Mouse (Mus musculus): ENCODE results near the gene Ccser1. TPM values are rescaled to one million over a fixed set of nuclear protein-coding genes. Genes with fewer than 3 reads are reported as not detected.

Ccser1 gene
- total and polyA plus RNA-seq, 3 experiments = 0.45 to 1.7 (median 0.94) TPM

DNA sequence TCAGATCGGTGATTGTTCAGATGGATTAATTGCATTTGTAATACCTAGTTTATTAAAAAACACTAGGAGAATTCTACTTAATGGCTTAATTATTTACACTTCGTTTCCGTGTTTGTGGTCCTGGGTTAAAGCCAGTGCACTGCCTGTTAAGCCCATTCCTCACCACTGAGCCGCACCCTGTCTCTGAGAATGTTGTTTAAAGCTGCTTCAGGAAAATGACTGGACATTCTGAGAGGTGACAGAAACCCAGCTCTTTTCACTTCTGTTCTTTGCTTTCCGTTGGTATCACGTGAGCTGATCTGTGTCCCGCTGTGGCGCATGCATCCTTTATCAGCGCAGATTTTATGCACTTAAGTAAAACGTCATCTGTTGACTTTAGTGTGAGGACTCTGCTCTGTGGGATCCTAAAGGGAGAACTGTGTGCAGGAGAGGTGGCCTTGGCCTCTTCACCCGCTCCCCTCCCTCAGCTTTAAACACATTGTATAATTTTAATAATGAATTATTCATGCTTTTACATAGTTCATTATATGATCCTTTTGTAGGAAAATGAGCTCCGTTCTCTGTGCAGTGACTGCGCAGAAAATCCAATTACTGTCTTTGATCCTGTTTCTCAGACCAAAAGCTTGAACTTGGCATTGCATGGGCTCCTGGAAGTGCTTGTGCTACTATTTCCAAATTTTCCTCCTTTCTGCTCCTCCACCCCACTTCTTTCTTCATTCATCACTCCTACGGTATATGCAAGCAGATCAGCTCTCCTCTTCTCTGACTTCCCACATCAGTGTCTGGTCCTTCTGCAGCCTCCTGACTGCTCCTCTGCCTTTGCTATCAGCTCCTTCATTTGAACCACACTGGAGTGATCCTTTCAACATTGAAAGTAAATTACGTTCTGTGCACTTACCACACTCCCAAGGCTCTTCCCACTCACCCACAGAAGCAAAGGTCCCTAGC lies 149.7 kb downstream of the Ccser1 start:
- intact Hi-C loops (cut with DNase I) = no loop called here
- no peak for DNase-seq
- H3K36me3 ChIP-seq (ENCODE audit: control insufficient read depth, insufficient read depth, low read length) = no peaks in the 10 kb centered on the region
- H3K4me1 ChIP-seq (ENCODE audit: control insufficient read depth, insufficient read depth, low read length) = no peaks in the 10 kb centered on the region
- H3K27me3 ChIP-seq (ENCODE audit: control insufficient read depth, insufficient read depth, low read length) = no peaks in the 10 kb centered on the region
- no peak for TF ChIP-seq POLR2A (IDR thresholded peaks at IDR 0.05; ENCODE audit: insufficient read depth, low read depth, low read length)
- TF ChIP-seq EP300 (IDR thresholded peaks at IDR 0.05; ENCODE audit: insufficient read depth, low read depth, low read length) = no peak
- TF ChIP-seq CTCF (IDR thresholded peaks at IDR 0.05) = no peak
- no peaks in the 10 kb centered on the region for H3K79me2 ChIP-seq (replicated peaks; ENCODE audit: control insufficient read depth, insufficient read depth, low read length)
- H3K4me3 ChIP-seq = no peak overlapping the region
- H3K9ac ChIP-seq (ENCODE audit: low read depth, low read length) = no peak overlapping the region
- 76% methylated on average over 15 of the region's 15 CpGs for WGBS
- no peak overlapping the region for H3K27ac ChIP-seq

DNA sequence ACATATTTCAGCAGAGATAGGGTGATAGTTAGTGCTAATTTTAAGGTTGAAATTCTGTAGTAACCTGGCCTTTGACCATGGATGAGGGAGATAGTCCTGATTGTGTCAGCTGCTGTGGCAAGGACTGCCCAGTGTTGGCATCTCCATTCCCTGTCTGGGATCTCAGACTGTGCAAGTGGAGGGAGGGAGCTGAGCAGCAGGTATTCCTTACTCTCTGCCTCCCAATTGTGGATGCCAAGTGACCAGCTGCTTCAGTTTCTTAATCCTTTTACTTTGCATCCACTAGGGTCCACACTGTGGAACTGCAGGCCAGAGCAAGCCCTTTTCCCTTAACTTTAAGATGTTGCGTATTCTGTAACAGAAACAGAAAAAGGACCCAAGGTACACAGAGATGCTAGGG lies 154.3 kb downstream of the Ccser1 start:
- WGBS = 91% methylated on average over 1 of the region's 1 CpGs
- H3K27ac ChIP-seq = no peak overlapping the region
- H3K4me3 ChIP-seq = no peak overlapping the region
- DNase-seq = no peak
- H3K4me1 ChIP-seq (ENCODE audit: control insufficient read depth, insufficient read depth, low read length) = no peaks in the 10 kb centered on the region
- no peaks in the 10 kb centered on the region for H3K79me2 ChIP-seq (replicated peaks; ENCODE audit: control insufficient read depth, insufficient read depth, low read length)
- TF ChIP-seq POLR2A (IDR thresholded peaks at IDR 0.05; ENCODE audit: insufficient read depth, low read depth, low read length) = no peak
- intact Hi-C loops (cut with DNase I) = no loop called here
- no peaks in the 10 kb centered on the region for H3K27me3 ChIP-seq (ENCODE audit: control insufficient read depth, insufficient read depth, low read length)
- no peak overlapping the region for H3K9ac ChIP-seq (ENCODE audit: low read depth, low read length)
- H3K36me3 ChIP-seq (ENCODE audit: control insufficient read depth, insufficient read depth, low read length) = no peaks in the 10 kb centered on the region

DNA sequence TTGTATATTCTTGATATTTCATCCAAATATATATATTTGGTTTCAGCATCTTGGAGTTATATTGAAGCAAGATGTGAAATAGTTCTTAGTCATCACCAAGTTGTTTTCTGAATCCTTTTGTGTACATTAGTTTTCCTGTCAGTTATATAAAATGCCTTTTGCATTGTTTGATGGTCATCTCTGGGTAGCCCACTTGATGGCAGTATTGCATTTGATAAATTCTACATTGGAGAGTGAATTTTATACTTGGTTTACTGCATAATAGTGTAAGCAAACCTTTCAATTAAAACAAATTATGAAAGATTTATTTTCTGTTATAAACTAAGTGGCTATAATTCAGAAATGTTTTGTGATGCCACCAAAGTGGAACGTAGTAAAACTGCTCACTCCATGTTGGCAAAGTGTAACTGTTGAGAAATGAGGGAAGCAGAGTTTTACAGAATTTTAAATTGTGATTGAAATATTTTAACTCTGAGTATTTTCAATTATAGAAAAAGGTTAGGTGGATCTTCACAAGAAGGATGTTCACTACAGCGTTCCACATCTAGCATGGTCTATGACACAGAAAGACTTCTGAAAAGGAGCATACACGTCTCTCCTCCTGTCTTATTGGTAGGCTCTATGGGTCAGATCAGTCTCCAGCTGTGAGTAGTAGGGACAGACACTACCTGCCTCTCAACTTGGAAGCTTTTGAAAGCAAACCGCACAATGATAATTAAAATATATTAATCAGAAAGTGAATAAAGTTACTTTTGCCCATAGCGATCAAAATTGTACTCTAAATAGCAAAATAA lies 167.1 kb downstream of the Ccser1 start:
- TF ChIP-seq EP300 (IDR thresholded peaks at IDR 0.05; ENCODE audit: insufficient read depth, low read depth, low read length) (no peak), CTCF (IDR thresholded peaks at IDR 0.05) (peak; percentile 65), POLR2A (IDR thresholded peaks at IDR 0.05; ENCODE audit: insufficient read depth, low read depth, low read length) (no peak)
- Histone ChIP-seq H3K9ac (ENCODE audit: low read depth, low read length) (no peak overlapping the region), H3K4me3 (no peak overlapping the region), H3K27me3 (ENCODE audit: control insufficient read depth, insufficient read depth, low read length) (no peaks in the 10 kb centered on the region), H3K36me3 (ENCODE audit: control insufficient read depth, insufficient read depth, low read length) (no peaks in the 10 kb centered on the region), H3K4me1 (ENCODE audit: control insufficient read depth, insufficient read depth, low read length) (no peaks in the 10 kb centered on the region), H3K79me2 (replicated peaks; ENCODE audit: control insufficient read depth, insufficient read depth, low read length) (no peaks in the 10 kb centered on the region), H3K27ac (no peak overlapping the region)
- WGBS = 79% methylated on average over 5 of the region's 5 CpGs
- intact Hi-C loops (cut with DNase I) = no loop called here
- no peak for DNase-seq

DNA sequence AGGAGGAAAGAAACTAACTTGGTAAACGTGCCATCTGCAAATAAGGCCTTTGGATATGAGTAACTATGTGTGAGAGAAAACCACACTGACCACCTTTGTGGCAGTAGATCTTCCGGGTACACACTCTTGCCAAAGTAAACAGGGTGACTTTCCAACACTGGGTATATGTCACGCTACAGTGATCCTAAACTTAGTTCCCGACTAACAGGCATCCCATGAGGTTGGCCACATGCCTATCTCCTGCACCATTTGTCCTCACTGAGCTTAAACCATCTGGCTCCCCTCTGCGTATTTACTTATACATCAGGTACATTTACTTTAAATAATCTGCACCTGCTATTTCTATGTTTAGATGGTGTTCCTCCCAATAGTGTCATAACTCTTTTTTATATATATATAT lies 183.6 kb downstream of the Ccser1 start:
- no peak for DNase-seq
- no peak overlapping the region for H3K27ac ChIP-seq
- intact Hi-C loops (cut with DNase I) = no loop called here
- no peaks in the 10 kb centered on the region for H3K4me1 ChIP-seq (ENCODE audit: control insufficient read depth, insufficient read depth, low read length)
- H3K36me3 ChIP-seq (ENCODE audit: control insufficient read depth, insufficient read depth, low read length) = no peaks in the 10 kb centered on the region
- H3K27me3 ChIP-seq (ENCODE audit: control insufficient read depth, insufficient read depth, low read length) = no peaks in the 10 kb centered on the region
- 52% methylated on average over 5 of the region's 5 CpGs for WGBS
- no peak overlapping the region for H3K9ac ChIP-seq (ENCODE audit: low read depth, low read length)
- H3K4me3 ChIP-seq = no peak overlapping the region
- TF ChIP-seq EP300 (IDR thresholded peaks at IDR 0.05; ENCODE audit: insufficient read depth, low read depth, low read length) (no peak), POLR2A (IDR thresholded peaks at IDR 0.05; ENCODE audit: insufficient read depth, low read depth, low read length) (no peak), CTCF (IDR thresholded peaks at IDR 0.05) (no peak)
- no peaks in the 10 kb centered on the region for H3K79me2 ChIP-seq (replicated peaks; ENCODE audit: control insufficient read depth, insufficient read depth, low read length)

DNA sequence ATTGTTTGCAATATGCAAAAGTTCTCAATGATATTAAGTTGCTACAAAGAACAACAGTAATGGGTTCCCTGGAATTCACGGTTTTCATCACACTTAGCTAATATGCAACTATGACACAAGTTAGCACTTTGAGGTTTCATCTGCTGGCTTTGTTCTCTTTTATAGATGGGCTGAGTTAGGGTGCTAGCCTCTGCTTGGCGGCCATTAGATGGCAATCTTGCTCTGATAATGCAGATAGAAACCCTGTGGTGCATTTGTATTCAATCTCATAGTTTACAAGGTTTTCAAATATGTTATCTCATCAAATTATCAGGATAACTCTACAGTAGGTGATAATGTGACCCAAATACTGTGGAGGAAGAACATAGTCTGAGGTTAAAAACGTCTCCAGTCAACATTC lies 202.4 kb downstream of the Ccser1 start:
- 20% methylated on average over 3 of the region's 3 CpGs for WGBS
- TF ChIP-seq EP300 (IDR thresholded peaks at IDR 0.05; ENCODE audit: insufficient read depth, low read depth, low read length) = no peak
- TF ChIP-seq CTCF (IDR thresholded peaks at IDR 0.05) = peak; percentile 56

DNA sequence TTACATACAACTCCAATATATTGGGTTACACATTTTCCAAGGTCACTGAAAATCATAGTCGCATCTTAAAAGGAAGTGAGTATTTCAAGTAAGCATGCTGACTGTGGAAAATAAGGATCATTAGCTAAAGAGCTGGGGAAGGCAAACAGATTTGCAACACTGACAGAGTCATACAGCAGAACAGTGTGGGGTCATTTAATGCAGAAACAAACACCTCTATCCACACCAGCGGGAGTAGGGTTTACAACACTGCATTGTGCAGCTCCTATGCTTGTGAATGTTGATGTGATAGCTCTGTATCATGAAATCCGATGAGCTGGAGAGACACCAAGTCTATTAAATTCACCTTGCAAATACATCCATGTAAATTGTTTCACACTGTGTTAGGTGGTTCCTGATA lies 202.9 kb downstream of the Ccser1 start:
- intact Hi-C loops (cut with DNase I) = loop anchor here (5.0 kb wide), 1 partner anchor 49 kb away; no protein-coding TSS in a partner anchor
- H3K4me1 ChIP-seq (ENCODE audit: control insufficient read depth, insufficient read depth, low read length) = no peaks in the 10 kb centered on the region

More for the DNA sequence above, 202.4 kb downstream of the Ccser1 start:
- no peak overlapping the region for H3K9ac ChIP-seq (ENCODE audit: low read depth, low read length)
- no peak overlapping the region for H3K4me3 ChIP-seq
- H3K4me1 ChIP-seq (ENCODE audit: control insufficient read depth, insufficient read depth, low read length) = no peaks in the 10 kb centered on the region
- no peak overlapping the region for H3K27ac ChIP-seq
- H3K36me3 ChIP-seq (ENCODE audit: control insufficient read depth, insufficient read depth, low read length) = no peaks in the 10 kb centered on the region
- no peaks in the 10 kb centered on the region for H3K27me3 ChIP-seq (ENCODE audit: control insufficient read depth, insufficient read depth, low read length)
- intact Hi-C loops (cut with DNase I) = loop anchor here (5.0 kb wide), 1 partner anchor 50 kb away; no protein-coding TSS in a partner anchor
- DNase-seq = no peak
- no peaks in the 10 kb centered on the region for H3K79me2 ChIP-seq (replicated peaks; ENCODE audit: control insufficient read depth, insufficient read depth, low read length)

More for the DNA sequence above, 202.9 kb downstream of the Ccser1 start:
- no peaks in the 10 kb centered on the region for H3K79me2 ChIP-seq (replicated peaks; ENCODE audit: control insufficient read depth, insufficient read depth, low read length)
- no peak overlapping the region for H3K9ac ChIP-seq (ENCODE audit: low read depth, low read length)
- H3K27ac ChIP-seq = no peak overlapping the region
- no peaks in the 10 kb centered on the region for H3K27me3 ChIP-seq (ENCODE audit: control insufficient read depth, insufficient read depth, low read length)
- H3K4me3 ChIP-seq = no peak overlapping the region
- 51% methylated on average over 3 of the region's 3 CpGs for WGBS
- no peak for DNase-seq
- TF ChIP-seq POLR2A (IDR thresholded peaks at IDR 0.05; ENCODE audit: insufficient read depth, low read depth, low read length) (no peak), EP300 (IDR thresholded peaks at IDR 0.05; ENCODE audit: insufficient read depth, low read depth, low read length) (no peak), CTCF (IDR thresholded peaks at IDR 0.05) (no peak)
- H3K36me3 ChIP-seq (ENCODE audit: control insufficient read depth, insufficient read depth, low read length) = no peaks in the 10 kb centered on the region

Measured in heart, adult 2 months (tissue).